Mouse (Mus musculus): ENCODE measurements at regions not wholly inside any gene's neighbourhood (a gene's known extent, or its start where the extent isn't known, plus 50 kb on each side); places are given as distances from the start of the nearest gene placed in this dataset.
"Not testable (repeated sequence)": the region's sequence is repeated elsewhere in the genome, so short reads cannot be mapped to it uniquely, and the experiment has no call there.

DNA sequence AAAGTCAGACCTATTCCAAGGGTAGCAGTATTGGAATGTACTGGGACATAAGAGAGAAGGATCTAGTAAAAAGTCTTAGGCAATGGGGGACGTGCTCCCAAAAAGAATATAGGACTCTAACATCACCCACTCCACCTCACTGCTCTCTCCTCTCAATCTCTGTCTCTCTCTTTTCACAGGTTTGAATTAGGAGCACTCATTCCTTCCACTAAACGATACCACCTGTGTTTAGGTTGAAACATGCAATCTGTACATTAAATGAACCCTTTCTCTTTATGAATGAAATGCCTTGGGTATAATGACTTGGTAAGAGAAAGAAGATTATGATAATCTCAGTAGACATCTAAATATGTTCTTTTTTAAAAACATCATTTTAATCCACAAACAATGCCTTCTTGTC is 129.4 kb downstream of the Zpld1 start:
- no peak for DNase-seq

DNA sequence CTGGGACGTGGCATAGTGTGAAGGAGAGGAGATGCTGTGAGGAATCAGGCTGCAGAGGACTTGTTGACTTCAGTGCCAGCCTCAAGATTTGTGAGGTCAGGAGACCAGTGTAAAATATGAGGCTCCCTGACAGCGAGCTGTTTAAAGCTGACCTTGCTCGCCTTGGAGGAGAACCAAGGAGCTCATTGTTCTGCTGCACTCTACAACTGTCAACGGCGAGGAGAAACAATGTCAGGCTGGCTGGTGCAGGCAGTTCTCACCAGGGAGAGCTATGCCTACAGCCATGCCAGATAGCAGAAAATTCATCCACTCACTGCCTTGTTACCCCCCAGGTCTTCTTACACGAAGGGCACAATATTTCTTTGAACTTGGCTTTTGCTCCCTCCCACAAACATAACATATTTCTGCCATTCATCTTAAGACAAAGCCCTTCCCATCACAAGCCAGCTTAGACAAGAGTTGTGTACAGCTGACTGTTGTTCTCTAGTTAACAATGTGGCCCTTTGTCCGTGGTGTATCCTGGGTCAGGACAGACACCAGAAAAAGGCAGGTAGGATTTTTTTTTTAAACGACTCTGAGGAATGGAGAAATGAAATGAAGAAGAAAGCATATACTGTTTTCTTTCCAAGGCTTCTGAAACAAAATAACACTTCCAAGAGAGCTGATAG is 131.5 kb downstream of the Zpld1 start:
- no peak for DNase-seq

DNA sequence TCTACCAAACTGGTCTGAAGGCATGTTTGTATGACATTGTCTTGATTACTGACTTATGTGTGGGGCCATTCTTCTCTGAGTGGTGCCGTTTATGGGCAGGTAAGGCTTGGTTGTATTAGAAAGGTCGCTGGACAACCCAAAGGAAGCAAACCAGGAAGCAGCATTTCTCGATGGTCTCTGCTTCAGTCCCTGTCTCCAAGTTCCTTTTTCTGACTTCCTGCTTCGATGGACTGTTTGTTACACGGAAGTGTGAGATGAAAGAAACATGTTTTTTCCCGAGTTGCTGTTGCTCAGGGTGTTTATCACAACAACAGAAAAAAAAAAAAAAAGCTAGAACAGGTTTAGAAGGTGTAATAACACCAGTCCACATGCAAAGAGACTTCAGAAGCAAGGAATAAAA is 134.9 kb downstream of the Zpld1 start:
- no peak for DNase-seq

DNA sequence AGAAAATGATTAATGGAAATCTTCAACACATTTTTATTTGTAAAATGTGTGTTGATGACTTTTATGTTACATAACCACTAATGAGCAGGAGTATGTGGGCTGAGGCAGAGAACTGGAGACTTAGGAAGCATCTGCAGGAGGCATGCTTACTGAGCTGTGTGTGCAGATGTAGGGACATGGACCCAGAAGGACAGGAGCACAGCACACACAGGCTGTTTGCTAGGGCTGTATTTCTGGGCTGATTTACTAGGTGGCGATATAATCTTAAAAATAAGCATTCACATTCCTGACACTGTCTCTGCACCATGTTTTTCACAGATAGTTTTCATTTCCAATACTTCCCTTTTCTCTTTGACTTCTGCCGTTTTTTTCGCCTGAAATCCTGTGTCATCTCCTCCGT is 146.1 kb downstream of the Zpld1 start:
- DNase-seq, result no peak

- no peak for DNase-seq
These were observed 155.2 kb downstream of the Zpld1 start for GRCm38 (mm10) chr16:55142431-55143173.

DNA sequence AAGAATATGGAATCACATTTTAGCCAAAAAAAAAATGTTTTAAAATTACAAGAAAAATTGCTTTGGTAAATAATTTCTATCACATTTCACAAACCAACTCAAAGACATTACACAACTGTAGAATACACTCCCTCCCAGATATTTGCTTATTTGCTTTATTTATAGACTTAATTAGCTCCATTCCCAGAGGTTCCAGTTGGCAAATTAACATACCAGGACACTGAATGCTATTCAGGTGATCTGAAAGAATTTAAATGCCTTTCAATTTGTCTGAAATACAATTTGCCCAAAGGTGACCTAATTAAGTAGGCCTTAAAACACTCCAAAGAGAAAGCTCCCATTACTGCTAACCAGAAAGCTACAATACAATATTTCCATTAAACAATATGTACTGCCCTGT is 162.8 kb downstream of the Zpld1 start:
- no peak for DNase-seq

DNA sequence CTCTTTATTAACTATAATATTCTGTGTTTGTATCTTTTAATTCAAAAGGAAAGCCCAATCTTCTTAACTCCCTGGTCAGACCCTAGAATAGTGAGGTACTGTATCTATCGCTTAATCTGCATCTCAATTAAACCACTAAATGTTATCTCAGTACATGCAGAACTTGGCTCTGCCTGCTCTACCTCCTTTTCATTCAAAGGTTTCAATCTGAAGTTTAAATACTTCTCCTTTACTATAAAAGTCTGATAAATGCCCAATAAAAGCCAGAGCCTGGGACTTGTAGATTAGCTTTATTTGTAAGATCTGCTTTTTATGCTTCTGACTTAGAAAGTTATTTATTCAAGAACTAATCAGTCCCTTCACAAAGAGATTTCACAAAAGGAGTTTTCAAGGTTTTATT is 200.1 kb downstream of the Zpld1 start:
- DNase-seq, result no peak

DNA sequence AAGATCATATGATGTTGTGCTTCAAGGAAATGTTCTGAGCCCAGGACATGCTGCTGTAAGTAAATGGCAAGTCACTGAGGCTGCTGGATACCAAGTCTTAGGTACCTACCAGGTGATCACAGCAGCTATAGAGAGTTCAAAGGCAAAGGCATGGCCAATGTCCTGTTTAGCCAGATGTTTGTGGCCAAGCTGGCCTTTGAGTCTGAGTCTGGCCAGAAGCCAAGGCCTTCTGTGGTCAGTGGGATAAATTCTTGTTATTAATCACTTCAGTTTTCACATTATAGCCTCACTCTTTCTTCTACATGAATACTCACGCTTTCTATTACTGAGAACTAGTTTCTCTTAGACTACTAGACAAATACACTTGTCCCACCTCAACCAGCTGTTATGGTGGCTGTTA is 210.3 kb downstream of the Zpld1 start:
- DNase-seq, result no peak

GRCm38 (mm10) chr16:55076172-55076571 is 221.6 kb downstream of the Zpld1 start:
- DNase-seq, result no peak

DNA sequence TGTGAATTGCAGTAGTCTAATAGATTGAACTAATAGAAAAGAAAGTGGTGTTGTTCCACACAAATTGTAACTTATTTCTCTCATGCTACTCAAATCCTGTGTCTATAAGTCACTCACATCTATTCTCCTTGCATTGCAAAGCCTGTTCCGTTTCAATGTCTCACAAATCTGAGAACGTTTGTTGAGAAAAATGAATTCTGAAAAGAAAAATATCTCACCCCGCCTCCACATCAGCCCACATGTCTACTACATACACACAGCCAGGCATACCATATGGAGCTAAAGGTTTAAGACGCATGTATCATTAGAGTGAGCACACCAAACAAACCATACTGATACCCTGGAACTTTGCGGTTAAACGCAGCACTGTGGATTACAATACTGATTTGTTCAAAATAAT is 258.0 kb downstream of the Zpld1 start:
- DNase-seq, result no peak

- no peak for DNase-seq
These were observed 296.0 kb downstream of the Zpld1 start for GRCm38 (mm10) chr16:55001661-55002289.

- DNase-seq, result no peak
These were observed 306.1 kb downstream of the Zpld1 start for GRCm38 (mm10) chr16:54991595-54992240.

- DNase-seq, result peak; percentile 3
These were observed 314.0 kb downstream of the Zpld1 start for GRCm38 (mm10) chr16:54983759-54984218.

GRCm38 (mm10) chr16:54970356-54970755 is 327.4 kb downstream of the Zpld1 start:
- no peak for DNase-seq

GRCm38 (mm10) chr16:54943808-54944315 is 353.9 kb downstream of the Zpld1 start:
- no peak for DNase-seq

GRCm38 (mm10) chr16:54928259-54928658 is 369.5 kb downstream of the Zpld1 start:
- DNase-seq, result no peak

- DNase-seq, result no peak
These were observed 394.9 kb downstream of the Zpld1 start for GRCm38 (mm10) chr16:54902911-54903310.

GRCm38 (mm10) chr16:54901461-54901860 is 396.3 kb downstream of the Zpld1 start:
- no peak for DNase-seq

- no peak for DNase-seq
These were observed 403.1 kb downstream of the Zpld1 start for GRCm38 (mm10) chr16:54894661-54895060.

DNA sequence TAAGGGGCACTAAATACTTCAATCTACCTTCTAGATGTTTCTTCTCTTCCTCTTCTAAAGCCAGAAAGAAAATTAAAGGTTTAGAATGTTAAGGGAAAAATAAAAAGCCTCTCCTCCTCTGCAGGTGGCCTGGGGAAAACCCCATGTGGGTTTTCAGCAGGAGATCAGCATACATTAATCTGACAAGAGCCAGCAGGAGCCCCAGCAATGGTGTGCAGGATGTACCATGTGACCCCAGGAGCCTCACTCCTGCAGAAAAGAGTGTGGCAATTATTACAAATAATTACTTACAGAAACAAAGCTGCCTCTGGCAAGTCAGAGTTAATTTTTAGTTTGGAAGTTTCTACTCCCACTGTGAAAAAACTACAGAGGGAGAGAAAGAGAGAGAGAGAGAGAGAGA is 440.4 kb downstream of the Zpld1 start:
- no peak for DNase-seq

GRCm38 (mm10) chr16:54842996-54843395 is 454.8 kb downstream of the Zpld1 start:
- DNase-seq, result not testable (repeated sequence)

All from cerebellum, adult 11 months (tissue).